Mouse (Mus musculus) ES-CJ7 (cell line): ENCODE measurements around the gene Mthfd2.
"Not testable (repeated sequence)": the region's sequence is repeated elsewhere in the genome, so short reads cannot be mapped to it uniquely, and the experiment has no call there.

Experiments used
- DNase-seq: peaks from one replicate; pipeline ENCODE4 v3.0.0; 2011; ENCODE audit warnings: low read depth, low spot score

Gene Mthfd2

GRCm38 (mm10) chr6:83325525-83326393 lies at the start of gene Mthfd2, which contains the start of gene Mob1a:
TSS of gene Mthfd2 (minus strand) at chr6:83325908.
TSS of gene Mob1a (plus strand) at chr6:83326016.
- peak; percentile 96 for DNase-seq

- no peak for DNase-seq
Measured at GRCm38 (mm10) chr6:83373704-83374300, 48.1 kb upstream of the Mthfd2 start.

GRCm38 (mm10) chr6:83371350-83371749 lies 45.6 kb upstream of the Mthfd2 start:
- DNase-seq, result no peak

- DNase-seq, result no peak
Measured at GRCm38 (mm10) chr6:83370316-83370965, 44.7 kb upstream of the Mthfd2 start.

GRCm38 (mm10) chr6:83363075-83363474 lies 37.4 kb upstream of the Mthfd2 start:
- no peak for DNase-seq

GRCm38 (mm10) chr6:83361523-83362248 lies 36.0 kb upstream of the Mthfd2 start:
- no peak for DNase-seq

GRCm38 (mm10) chr6:83357436-83357835 lies 31.7 kb upstream of the Mthfd2 start:
- DNase-seq, result no peak

- DNase-seq, result peak; percentile 72
Measured at GRCm38 (mm10) chr6:83356569-83357138, 30.9 kb upstream of the Mthfd2 start.

GRCm38 (mm10) chr6:83354856-83355781 lies 29.4 kb upstream of the Mthfd2 start:
- no peak for DNase-seq

- no peak for DNase-seq
Measured at GRCm38 (mm10) chr6:83352666-83353410, 27.1 kb upstream of the Mthfd2 start.

- DNase-seq, result no peak
Measured at GRCm38 (mm10) chr6:83351490-83352160, 25.9 kb upstream of the Mthfd2 start.

GRCm38 (mm10) chr6:83350851-83351405 lies 25.2 kb upstream of the Mthfd2 start:
- no peak for DNase-seq

GRCm38 (mm10) chr6:83350172-83350571 lies 24.5 kb upstream of the Mthfd2 start:
- peak; percentile 17 for DNase-seq

- peak; percentile 81 for DNase-seq
Measured at GRCm38 (mm10) chr6:83349274-83349958, 23.7 kb upstream of the Mthfd2 start.

- no peak for DNase-seq
Measured at GRCm38 (mm10) chr6:83348873-83349272, 23.2 kb upstream of the Mthfd2 start, which contains the start of gene Bola3. TSS of gene Bola3 (plus strand) at chr6:83349147.

GRCm38 (mm10) chr6:83347916-83348315 lies 22.2 kb upstream of the Mthfd2 start:
- DNase-seq, result no peak

- not testable (repeated sequence) for DNase-seq
Measured at GRCm38 (mm10) chr6:83345285-83345684, 19.6 kb upstream of the Mthfd2 start.

- no peak for DNase-seq
Measured at GRCm38 (mm10) chr6:83342957-83343356, 17.2 kb upstream of the Mthfd2 start.
